Mouse (Mus musculus) adrenal gland, postnatal 36 days (tissue): ENCODE data around the gene Sec31b. TPM values are rescaled to one million over a fixed set of nuclear protein-coding genes. Genes with fewer than 3 reads are reported as not detected.

Source experiments
- DNase-seq, 2 experiments: peaks; one replicate each; pipeline ENCODE4 v3.0.0; 2021; ENCODE audit warnings: mixed read lengths in 1 of 2
- total RNA-seq, 2 experiments: library from RNA; stranded (reverse); gene quantifications; 2 replicates each; pipeline ENCODE4 v1.2.3; 2021

The Sec31b gene
- total RNA-seq, 2 experiments from 2014 or later = 4.0 to 4.9 TPM

- peak in 1 of 2 experiments; percentile 18 for DNase-seq
Observed at GRCm38 (mm10) chr19:44476541-44476940, 69.1 kb downstream of the Sec31b start.

DNA sequence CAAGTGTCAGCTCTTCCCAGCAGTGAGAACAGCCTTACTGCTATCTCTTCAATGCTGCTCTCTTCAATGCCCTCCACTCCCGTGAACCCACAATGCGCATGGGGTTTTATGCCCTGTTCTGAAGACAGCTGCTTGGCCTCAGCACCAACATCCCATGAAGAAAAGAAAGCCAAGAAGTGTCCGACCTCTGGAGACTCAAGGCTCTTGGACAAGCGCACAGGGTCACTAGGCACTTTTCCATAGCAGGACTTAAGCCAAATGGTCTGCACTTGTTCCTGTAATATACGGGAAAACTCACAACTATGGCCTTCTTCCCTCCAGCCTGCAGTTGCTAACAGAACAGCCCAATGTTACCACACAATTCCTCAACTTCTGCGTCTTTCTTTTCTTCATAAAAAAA is 70.4 kb downstream of the Sec31b start:
- DNase-seq = no peak

DNA sequence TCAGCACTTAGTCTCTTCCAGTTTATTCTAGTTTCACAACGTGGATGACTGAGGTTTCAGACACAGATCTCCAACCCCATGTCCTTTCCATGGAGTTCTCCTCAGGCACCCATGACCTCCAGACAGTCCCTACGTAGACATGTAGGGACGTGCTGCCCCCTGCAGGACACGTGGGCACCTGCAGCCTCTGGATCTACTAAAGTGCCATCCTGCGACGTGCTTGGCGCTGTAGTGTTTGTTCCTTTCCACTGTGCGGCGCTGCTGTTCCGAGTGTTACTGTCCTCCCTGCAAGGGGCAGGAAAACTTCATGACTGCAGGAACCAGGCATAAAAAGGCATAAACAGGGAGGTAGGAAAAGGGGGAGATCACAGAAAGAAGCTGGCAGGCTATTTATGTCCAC is 71.5 kb downstream of the Sec31b start:
- DNase-seq = peak; percentile 88 to 93

Other genes starting within 250 kb of the Sec31b start
- 1 to 10 TPM; 5.1 to 8.5 TPM for gene Scd4, start 212.8 kb downstream of the Sec31b start, total RNA-seq
- gene Scd1, start 138.0 kb downstream of the Sec31b start, total RNA-seq = 1,000 to 10,000 TPM; 2,304 to 4,221 TPM
- under 1 TPM; 0.13 to 0.20 TPM for gene Wnt8b, start 52.4 kb downstream of the Sec31b start, total RNA-seq
- not detected for gene Gm20538, start 7.0 kb upstream of the Sec31b start, total RNA-seq
- gene Ndufb8, start 9.6 kb upstream of the Sec31b start, total RNA-seq = 100 to 1,000 TPM; 628 to 645 TPM
- gene Hif1an, start 17.0 kb upstream of the Sec31b start, total RNA-seq = 10 to 100 TPM; 27.9 to 28.7 TPM
- not detected for gene Pax2, start 210.2 kb upstream of the Sec31b start, total RNA-seq